Mouse (Mus musculus): Measurements from ENCODE around the gene Myo1e. TPM values are rescaled to one million over a fixed set of nuclear protein-coding genes. Genes with fewer than 3 reads are reported as not detected.

Gene Myo1e
- polyA plus RNA-seq, 1 experiment: 27.3 TPM

- H3K4me3 ChIP-seq (ENCODE audit: insufficient read depth, poor library complexity, severe bottlenecking): no peak overlapping the region
- no peak for TF ChIP-seq FOSL1 (IDR thresholded peaks at IDR 0.05; ENCODE audit: insufficient read depth, low read length, poor library complexity, severe bottlenecking)
- no peak for TF ChIP-seq MYOD1 (IDR thresholded peaks at IDR 0.05; ENCODE audit: control insufficient read depth, insufficient read length, low read depth)
- TF ChIP-seq USF1 (IDR thresholded peaks at IDR 0.05; ENCODE audit: low read depth): no peak
- no peak for TF ChIP-seq MAX (IDR thresholded peaks at IDR 0.05)
- TF ChIP-seq CTCF (IDR thresholded peaks at IDR 0.05; ENCODE audit: control insufficient read depth, insufficient read depth, insufficient read length): no peak
- TF ChIP-seq MYOG (IDR thresholded peaks at IDR 0.05; ENCODE audit: control insufficient read depth, extremely low read depth, insufficient read length): no peak
- TF ChIP-seq CEBPB (IDR thresholded peaks at IDR 0.05; ENCODE audit: low read depth): no peak
- no peaks in the 10 kb centered on the region for H3K79me3 ChIP-seq (ENCODE audit: low read depth)
- no peaks in the 10 kb centered on the region for H3K36me3 ChIP-seq (ENCODE audit: control insufficient read depth, insufficient read depth)
- no peak overlapping the region for H3ac ChIP-seq (ENCODE audit: control insufficient read depth, insufficient read length, low read depth)
- no peaks in the 10 kb centered on the region for H3K79me2 ChIP-seq (ENCODE audit: control insufficient read depth, insufficient read depth)
- no peaks in the 10 kb centered on the region for H3K27me3 ChIP-seq (ENCODE audit: control insufficient read depth, insufficient read depth, insufficient read length)
Measured at GRCm38 (mm10) chr9:70181719-70182118, 25.4 kb upstream of the Myo1e start.

- H3K79me2 ChIP-seq (ENCODE audit: control insufficient read depth, insufficient read depth): no peaks in the 10 kb centered on the region
- H3K79me3 ChIP-seq (ENCODE audit: low read depth): no peaks in the 10 kb centered on the region
- H3ac ChIP-seq (ENCODE audit: control insufficient read depth, insufficient read length, low read depth): no peak overlapping the region
- no peaks in the 10 kb centered on the region for H3K36me3 ChIP-seq (ENCODE audit: control insufficient read depth, insufficient read depth)
- no peak overlapping the region for H3K4me3 ChIP-seq (ENCODE audit: insufficient read depth, poor library complexity, severe bottlenecking)
- TF ChIP-seq USF1 (IDR thresholded peaks at IDR 0.05; ENCODE audit: low read depth) (no peak), CTCF (IDR thresholded peaks at IDR 0.05; ENCODE audit: control insufficient read depth, insufficient read depth, insufficient read length) (no peak), MAX (IDR thresholded peaks at IDR 0.05) (no peak), MYOG (IDR thresholded peaks at IDR 0.05; ENCODE audit: control insufficient read depth, extremely low read depth, insufficient read length) (no peak), MYOD1 (IDR thresholded peaks at IDR 0.05; ENCODE audit: control insufficient read depth, insufficient read length, low read depth) (no peak)
- no peaks in the 10 kb centered on the region for H3K27me3 ChIP-seq (ENCODE audit: control insufficient read depth, insufficient read depth, insufficient read length)
Measured at GRCm38 (mm10) chr9:70182639-70183038, 24.5 kb upstream of the Myo1e start.

- Histone ChIP-seq H3K4me3 (ENCODE audit: insufficient read depth, poor library complexity, severe bottlenecking) (no peak overlapping the region), H3K27me3 (ENCODE audit: control insufficient read depth, insufficient read depth, insufficient read length) (no peaks in the 10 kb centered on the region), H3K79me3 (ENCODE audit: low read depth) (no peaks in the 10 kb centered on the region), H3ac (ENCODE audit: control insufficient read depth, insufficient read length, low read depth) (no peak overlapping the region), H3K79me2 (ENCODE audit: control insufficient read depth, insufficient read depth) (no peaks in the 10 kb centered on the region), H3K36me3 (ENCODE audit: control insufficient read depth, insufficient read depth) (no peaks in the 10 kb centered on the region)
- TF ChIP-seq MYOD1 (IDR thresholded peaks at IDR 0.05; ENCODE audit: control insufficient read depth, insufficient read length, low read depth): no peak
- no peak for TF ChIP-seq CEBPB (IDR thresholded peaks at IDR 0.05; ENCODE audit: low read depth)
- TF ChIP-seq USF1 (IDR thresholded peaks at IDR 0.05; ENCODE audit: low read depth): no peak
- no peak for TF ChIP-seq FOSL1 (IDR thresholded peaks at IDR 0.05; ENCODE audit: insufficient read depth, low read length, poor library complexity, severe bottlenecking)
- no peak for TF ChIP-seq MYOG (IDR thresholded peaks at IDR 0.05; ENCODE audit: control insufficient read depth, extremely low read depth, insufficient read length)
- no peak for TF ChIP-seq CTCF (IDR thresholded peaks at IDR 0.05; ENCODE audit: control insufficient read depth, insufficient read depth, insufficient read length)
- no peak for TF ChIP-seq MAX (IDR thresholded peaks at IDR 0.05)
Measured at GRCm38 (mm10) chr9:70192336-70192735, 14.8 kb upstream of the Myo1e start.

- Histone ChIP-seq H3K36me3 (ENCODE audit: control insufficient read depth, insufficient read depth) (no peaks in the 10 kb centered on the region), H3K79me2 (ENCODE audit: control insufficient read depth, insufficient read depth) (no peaks in the 10 kb centered on the region), H3ac (ENCODE audit: control insufficient read depth, insufficient read length, low read depth) (no peak overlapping the region), H3K27me3 (ENCODE audit: control insufficient read depth, insufficient read depth, insufficient read length) (no peaks in the 10 kb centered on the region), H3K4me3 (ENCODE audit: insufficient read depth, poor library complexity, severe bottlenecking) (no peak overlapping the region), H3K79me3 (ENCODE audit: low read depth) (no peaks in the 10 kb centered on the region)
- TF ChIP-seq MYOG (IDR thresholded peaks at IDR 0.05; ENCODE audit: control insufficient read depth, extremely low read depth, insufficient read length): no peak
- no peak for TF ChIP-seq CTCF (IDR thresholded peaks at IDR 0.05; ENCODE audit: control insufficient read depth, insufficient read depth, insufficient read length)
- TF ChIP-seq MYOD1 (IDR thresholded peaks at IDR 0.05; ENCODE audit: control insufficient read depth, insufficient read length, low read depth): no peak
- TF ChIP-seq FOSL1 (IDR thresholded peaks at IDR 0.05; ENCODE audit: insufficient read depth, low read length, poor library complexity, severe bottlenecking): no peak
- TF ChIP-seq MAX (IDR thresholded peaks at IDR 0.05): no peak
- TF ChIP-seq USF1 (IDR thresholded peaks at IDR 0.05; ENCODE audit: low read depth): no peak
- no peak for TF ChIP-seq CEBPB (IDR thresholded peaks at IDR 0.05; ENCODE audit: low read depth)
Measured at GRCm38 (mm10) chr9:70194622-70195021, 12.5 kb upstream of the Myo1e start.

- H3K36me3 ChIP-seq (ENCODE audit: control insufficient read depth, insufficient read depth): no peaks in the 10 kb centered on the region
- H3K27me3 ChIP-seq (ENCODE audit: control insufficient read depth, insufficient read depth, insufficient read length): no peaks in the 10 kb centered on the region
- H3K4me3 ChIP-seq (ENCODE audit: insufficient read depth, poor library complexity, severe bottlenecking): peak overlapping the region; percentile 14
- H3K79me2 ChIP-seq (ENCODE audit: control insufficient read depth, insufficient read depth): no peaks in the 10 kb centered on the region
- H3ac ChIP-seq (ENCODE audit: control insufficient read depth, insufficient read length, low read depth): no peak overlapping the region
- no peak for TF ChIP-seq CEBPB (IDR thresholded peaks at IDR 0.05; ENCODE audit: low read depth)
- TF ChIP-seq MYOG (IDR thresholded peaks at IDR 0.05; ENCODE audit: control insufficient read depth, extremely low read depth, insufficient read length): no peak
- no peak for TF ChIP-seq FOSL1 (IDR thresholded peaks at IDR 0.05; ENCODE audit: insufficient read depth, low read length, poor library complexity, severe bottlenecking)
- TF ChIP-seq CTCF (IDR thresholded peaks at IDR 0.05; ENCODE audit: control insufficient read depth, insufficient read depth, insufficient read length): no peak
- no peak for TF ChIP-seq MAX (IDR thresholded peaks at IDR 0.05)
- TF ChIP-seq MYOD1 (IDR thresholded peaks at IDR 0.05; ENCODE audit: control insufficient read depth, insufficient read length, low read depth): no peak
- TF ChIP-seq USF1 (IDR thresholded peaks at IDR 0.05; ENCODE audit: low read depth): no peak
- H3K79me3 ChIP-seq (ENCODE audit: low read depth): no peaks in the 10 kb centered on the region
Measured at GRCm38 (mm10) chr9:70196956-70197659, 10.0 kb upstream of the Myo1e start.

All from C2C12 (cell line).